Mouse (Mus musculus) left cerebral cortex, adult 11 months (tissue): ENCODE measurements around the gene Fam216b.
A peak's percentile ranks its signal among the peaks of the same experiment; 100 is the strongest.

Source experiments
- DNase-seq: peaks from one replicate; pipeline ENCODE4 v3.0.0; 2022; ENCODE audit warnings: low spot score

Gene Fam216b

DNA sequence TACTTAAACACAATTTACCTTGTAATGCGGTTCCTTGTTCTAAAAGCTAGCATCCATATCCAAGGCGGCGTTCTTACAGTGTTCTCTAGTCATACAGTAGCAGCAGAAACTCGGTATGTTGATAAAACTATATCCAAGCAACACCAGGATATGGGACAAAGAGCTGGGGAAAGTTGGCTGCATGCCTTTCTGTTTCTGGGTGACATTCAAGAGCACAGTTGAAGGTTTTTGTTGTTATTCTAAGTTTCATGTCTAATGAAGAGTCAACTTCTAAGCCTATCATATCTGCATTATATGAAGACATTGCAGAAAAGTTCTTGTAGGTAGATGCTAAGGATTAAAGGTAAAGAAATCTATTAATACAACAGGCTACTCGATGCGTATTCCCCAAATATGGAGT lies at the start of gene Fam216b:
Gene Fam216b (minus strand): TSS at position 101 of the 400 bp plus-strand sequence.
- no peak for DNase-seq

DNA sequence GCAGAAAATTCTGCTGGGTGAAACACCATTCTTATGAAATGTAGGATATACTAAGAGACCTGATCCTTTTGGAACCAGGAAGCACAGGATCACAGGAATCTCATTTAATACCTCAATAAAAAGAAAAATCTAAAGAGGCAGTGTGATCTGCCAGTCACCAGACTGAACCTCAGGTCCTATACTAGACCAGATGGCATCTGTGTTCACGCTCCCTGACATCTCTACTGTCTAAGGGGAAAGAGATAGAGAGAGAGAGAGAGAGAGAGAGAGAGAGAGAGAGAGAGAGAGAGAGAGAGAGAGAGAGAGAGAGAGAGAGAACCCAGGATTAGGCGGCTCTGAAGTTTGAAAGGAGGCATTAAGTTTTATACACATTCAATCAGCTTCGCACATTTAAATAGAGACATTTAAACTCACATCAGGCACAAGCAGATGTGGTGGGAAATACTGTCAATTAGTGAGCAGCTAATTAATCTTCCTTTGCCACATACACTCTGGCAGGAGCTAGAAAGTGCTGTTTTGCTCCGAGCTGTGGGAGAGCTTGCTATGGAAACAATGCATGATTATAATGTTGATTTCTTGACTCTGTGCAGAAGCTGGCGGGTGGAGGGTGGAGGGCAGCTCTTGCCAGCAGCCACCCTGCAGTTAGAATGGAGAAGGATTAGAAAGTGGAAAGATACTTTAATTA lies 43.7 kb upstream of the Fam216b start:
- DNase-seq: peak; percentile 14

DNA sequence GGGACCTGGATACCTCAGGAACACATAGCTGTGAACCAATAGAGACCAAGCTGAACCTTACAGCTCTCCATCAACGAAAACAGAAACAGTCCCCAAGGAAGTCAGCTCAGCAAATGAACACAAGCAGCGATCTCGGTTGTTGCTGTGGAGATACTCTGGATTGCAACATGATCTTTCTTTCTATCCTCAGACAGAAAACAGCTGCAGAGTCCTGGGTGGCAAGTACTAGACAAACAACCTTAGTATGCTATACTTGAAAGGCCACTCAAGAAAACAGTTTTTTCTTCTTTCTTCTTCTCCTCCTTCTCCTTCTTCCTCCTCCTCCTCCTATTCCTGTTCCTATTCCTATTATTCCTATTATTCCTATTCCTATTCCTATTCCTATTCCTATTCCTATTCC lies 37.9 kb upstream of the Fam216b start:
- DNase-seq: no peak

DNA sequence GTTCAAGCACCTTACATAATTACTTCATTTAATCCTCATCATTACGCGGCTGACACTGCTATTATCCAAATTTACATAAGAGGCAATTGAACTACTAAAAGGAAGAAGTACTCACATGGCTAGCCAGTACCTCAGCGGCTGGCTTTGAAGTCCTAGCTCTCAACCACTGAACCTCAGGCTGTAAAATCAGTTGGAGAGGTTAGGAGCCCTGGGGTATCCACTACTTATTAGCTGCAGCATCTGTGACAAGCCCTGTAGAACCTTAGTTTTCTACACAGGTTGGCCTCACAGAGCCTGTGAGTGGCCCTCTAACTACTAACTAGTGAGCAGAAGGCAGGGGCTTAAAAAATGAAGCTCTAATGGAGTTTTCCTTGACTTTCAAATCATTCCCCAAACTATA lies 31.5 kb upstream of the Fam216b start:
- DNase-seq: no peak

DNA sequence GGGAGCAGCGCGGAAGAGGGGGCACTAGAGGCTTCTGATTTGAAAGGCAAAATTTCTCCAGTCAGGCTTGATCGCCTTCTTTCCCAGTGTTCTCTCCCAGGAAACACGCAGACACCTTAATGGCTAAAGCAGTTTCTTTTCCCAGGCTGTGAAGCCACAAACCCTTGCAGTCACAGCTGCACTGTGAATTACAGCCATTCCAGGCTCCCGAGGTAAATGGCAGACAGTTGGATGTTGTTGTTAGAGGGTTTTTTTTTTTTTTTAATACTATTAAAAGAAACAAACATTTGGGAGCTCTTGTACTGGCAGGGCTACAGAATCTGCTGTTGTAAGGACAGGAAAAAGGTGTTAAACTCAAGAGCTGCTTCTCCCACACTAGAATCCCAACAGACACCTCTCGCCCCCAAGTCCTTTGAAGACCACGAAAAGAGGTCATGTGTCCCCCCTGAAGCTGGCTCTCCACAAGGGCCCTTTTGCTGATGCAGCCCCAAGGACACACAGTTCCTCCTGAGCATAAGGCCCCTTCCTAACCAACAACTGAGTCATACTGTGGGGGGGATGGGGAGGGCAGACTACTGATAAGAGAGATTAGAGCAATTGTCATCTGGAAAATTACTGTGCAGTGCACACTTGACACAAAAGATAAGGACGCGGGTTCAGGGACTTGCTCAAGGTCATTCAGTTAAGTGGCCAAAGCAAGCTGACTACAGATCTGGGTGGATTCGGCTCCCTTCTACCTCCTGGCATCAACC lies 30.8 kb upstream of the Fam216b start:
- DNase-seq: no peak

DNA sequence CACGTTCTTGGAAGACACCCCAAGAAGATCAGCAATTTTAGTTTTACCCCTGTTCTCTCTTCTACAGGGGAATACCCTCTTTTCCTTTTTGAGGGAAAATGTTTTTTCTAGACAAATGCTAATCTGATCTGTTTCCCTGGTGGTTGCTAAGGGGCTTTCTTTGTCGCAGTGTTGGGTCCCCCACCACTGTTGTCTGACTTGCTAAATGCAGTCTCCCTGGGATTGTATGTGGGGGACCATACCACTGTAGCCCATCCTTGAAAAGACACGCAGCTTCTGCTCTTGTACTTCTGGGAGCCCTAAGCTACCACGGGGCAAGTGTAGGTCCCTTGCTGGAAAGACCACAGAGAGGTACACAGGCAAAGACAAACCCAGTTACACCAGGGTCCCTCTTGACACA lies 28.9 kb upstream of the Fam216b start:
- no peak for DNase-seq

DNA sequence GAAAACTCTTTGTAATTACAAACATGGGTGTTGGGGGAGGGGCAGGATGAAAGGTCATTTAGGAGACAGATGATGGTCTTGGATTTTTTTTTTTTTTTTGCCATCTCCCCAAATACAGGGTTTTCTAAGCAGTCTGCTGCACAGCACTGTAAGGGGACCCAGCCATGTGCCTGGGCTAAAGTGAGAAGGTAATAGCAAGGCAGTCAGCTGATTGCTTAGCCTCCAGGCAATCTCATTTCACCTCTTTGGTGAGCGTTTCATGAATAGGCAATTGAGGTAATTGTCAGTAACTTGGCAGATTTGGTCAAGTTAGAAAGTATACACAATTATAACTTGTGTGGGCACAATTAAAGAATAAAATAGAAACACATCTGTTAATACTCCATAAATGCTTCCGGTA lies 28.5 kb upstream of the Fam216b start:
- no peak for DNase-seq

DNA sequence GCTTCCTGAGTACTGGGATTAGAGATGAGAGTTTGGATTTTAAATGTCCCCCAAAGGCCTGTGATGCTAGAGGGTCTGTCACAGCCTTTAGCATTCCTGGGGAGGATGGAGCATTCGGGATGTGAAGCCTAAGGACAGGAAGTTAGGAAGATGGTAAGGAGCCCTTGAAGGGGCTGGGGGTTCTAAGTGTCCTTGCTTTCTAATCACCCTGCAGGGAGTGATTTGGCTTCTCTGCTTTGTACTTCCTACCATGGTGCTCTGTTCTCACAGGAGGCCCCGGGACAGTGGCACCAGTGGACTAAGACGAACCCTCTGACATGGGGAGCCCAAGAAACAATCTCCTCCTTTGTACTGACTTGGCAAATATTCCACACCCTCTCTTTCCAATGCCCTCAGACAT lies 23.7 kb upstream of the Fam216b start:
- DNase-seq: no peak

DNA sequence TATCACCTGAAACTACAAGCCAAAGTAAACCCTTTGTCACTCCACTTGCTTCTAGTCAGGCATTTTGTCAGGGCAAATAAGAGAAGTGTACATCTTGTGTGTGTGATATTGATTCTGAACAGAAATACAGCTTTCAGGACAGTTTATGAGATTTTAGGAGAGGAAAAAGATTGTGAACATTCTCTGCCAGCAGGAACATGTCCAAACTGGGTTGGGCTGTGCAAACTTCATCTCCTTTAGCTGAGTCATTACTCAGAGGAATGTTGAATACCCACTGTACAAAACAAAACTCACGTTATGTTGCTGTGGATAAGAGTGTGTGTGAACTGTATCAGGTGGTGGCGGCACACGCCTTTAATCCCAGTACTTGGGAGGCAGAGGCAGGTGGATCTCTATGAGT lies 22.1 kb upstream of the Fam216b start:
- no peak for DNase-seq

DNA sequence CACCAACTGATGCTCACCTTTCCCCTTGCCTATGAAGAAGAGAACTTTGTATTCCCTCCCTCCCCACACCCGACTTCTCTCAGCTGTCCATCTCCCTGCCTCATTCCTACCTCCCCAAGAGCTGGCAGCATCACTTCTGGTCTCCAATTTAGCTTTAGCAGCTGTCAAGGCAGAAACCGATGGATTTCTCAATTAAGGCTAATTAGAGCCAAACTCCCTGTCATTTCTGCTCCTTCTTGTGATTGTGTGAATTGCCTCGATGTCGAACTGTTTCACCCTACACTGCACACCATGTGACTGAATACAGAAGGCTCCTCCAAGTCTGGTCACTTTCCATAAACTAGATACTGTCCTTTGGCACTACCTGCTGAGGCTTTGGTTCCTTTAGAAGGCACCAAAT lies 20.6 kb upstream of the Fam216b start:
- DNase-seq: no peak

DNA sequence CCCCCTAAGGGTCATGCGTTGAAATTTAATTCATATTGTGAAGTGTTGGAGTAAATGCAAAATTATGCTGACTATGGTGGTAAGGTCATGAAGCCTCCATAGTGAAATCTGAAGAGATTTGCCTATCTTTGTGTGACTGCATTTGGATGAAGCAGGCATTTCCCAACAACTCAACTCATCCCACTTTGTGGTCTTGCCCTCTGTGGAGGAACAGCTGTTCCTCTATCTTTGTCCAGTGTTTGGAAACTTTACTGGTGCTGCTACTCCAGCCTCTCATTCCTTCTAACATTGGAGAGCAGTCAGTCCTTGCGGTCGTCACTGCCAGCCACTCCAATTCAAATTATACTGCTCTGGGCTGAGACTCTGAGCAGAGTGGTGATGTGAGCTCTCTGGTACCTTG lies 19.6 kb upstream of the Fam216b start:
- no peak for DNase-seq

DNA sequence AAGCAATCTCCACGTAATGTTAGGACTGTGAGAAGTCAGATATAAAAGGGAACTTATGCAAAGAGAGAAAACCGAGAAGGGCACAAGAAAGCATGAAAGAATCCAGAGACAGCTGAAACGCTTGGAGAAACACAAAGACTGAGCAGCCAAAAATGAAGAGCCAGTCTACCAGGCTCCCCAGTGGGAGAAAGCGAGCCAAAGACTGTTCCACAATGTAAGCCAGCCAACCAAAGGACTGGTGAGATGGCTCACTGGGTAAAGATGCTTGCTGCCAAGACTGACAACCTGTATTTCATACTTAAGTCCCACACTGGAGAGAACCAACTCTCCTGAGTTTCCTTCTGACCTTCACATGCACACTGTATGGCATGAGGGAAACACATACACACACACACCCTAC lies 784 bp upstream of the Fam216b start:
- no peak for DNase-seq

DNA sequence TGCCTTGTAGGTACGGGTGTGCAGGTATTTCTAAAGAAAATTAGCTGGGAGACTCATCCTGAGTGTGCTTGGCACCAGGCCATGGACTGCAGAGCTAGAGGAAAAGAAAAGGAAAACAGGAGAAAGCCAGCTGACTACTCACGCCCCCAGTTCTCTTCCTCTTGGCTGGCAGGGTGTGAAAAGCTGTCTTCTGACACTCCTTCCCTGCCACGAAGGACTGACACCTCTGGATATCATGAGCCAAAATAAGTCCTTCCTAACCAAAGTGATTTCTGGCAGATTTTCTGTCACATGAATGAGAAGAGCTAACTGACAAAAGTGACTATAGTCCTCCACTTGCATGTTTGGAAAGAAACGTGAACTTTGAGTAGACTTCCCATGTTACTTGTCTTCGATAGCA lies 5.3 kb downstream of the Fam216b start:
- no peak for DNase-seq

DNA sequence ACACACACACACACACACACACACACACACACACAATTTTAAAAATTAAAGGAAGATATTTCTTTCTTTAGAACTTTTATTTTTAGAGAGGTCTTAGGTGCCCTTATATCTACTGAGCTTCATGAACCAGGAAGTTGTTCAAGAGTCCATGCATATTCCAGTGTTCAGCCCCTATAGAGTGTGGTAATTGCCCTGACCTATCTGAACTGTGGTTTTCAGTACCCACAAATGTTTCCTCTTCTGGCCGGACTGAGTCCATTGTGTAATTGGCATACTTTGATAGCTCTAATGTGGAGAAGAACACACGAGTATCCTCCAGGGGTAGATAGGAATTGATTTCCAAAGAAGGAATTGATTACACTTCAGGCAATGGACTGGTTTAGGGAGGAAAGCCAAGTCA lies 11.3 kb downstream of the Fam216b start:
- DNase-seq: no peak

DNA sequence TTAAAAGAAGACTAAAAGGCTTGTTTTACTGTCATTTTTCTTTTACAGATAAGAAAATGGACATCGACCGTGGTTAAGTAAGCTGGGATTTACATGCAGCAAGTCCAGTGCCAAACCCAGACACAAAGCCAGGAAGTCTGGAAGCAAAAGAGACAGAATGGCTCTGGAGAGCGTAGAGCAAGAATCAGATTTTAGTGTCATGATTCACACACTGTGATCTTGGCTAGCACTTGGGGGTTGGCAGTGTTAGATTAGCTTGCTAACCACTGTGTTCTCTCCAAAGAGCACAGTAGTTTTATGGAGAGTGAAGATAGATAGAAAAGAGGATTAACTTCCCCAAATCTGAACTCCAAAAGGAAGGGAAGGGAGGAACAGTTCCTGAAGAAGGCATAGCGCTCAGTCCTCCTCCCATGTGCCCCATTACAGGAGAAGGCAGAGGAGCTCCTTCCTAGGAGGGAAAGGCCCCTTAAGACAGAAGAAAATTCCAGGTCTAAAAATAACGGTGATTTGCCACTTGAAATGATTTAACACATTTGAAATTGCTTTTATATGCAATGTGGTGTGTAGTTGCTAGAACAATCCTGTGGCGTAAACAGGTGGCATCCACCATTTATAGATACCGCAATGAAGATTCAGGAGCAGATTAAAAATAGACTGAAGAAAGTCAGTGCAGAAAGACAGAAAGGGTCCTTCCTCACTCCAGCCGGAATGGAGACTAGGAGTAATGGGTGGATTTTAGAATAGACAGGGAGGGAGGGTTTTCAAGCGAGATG lies 22.7 kb downstream of the Fam216b start:
- no peak for DNase-seq

DNA sequence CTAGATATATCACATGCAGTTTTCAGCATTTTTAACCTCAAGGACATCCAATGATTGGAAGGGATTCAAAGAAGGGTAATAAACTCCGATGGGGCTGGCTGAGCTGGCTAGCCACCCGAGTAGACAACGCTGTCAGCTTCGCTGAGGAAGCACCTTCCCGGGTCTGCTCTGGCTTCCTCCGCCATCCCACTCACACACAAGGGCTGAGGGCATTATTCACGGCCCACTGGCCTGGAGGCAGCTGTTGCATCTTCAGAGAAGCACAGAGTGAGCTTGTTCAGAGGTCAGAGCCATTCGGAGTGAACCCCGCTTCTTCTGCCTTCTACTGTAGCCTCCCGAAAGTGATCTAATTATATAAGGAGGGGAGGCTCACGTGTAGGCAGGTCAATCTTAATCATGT lies 26.3 kb downstream of the Fam216b start:
- DNase-seq: no peak

DNA sequence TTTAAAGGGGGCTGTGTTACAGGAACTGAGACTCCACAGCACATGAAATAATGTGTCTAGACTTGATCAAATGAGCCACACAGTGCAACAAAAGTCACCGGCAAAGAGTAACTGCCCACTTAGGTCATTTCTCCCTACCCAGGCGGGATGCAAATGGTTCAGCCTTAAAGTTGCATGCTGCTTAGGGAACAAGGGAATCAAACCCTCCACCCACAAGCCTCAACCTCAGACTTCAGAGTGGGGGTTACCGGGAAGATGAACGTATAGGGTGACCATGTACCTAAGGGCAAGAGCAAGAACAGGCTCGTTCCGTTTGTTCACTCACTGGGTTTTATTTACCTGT lies 28.2 kb downstream of the Fam216b start:
- no peak for DNase-seq

DNA sequence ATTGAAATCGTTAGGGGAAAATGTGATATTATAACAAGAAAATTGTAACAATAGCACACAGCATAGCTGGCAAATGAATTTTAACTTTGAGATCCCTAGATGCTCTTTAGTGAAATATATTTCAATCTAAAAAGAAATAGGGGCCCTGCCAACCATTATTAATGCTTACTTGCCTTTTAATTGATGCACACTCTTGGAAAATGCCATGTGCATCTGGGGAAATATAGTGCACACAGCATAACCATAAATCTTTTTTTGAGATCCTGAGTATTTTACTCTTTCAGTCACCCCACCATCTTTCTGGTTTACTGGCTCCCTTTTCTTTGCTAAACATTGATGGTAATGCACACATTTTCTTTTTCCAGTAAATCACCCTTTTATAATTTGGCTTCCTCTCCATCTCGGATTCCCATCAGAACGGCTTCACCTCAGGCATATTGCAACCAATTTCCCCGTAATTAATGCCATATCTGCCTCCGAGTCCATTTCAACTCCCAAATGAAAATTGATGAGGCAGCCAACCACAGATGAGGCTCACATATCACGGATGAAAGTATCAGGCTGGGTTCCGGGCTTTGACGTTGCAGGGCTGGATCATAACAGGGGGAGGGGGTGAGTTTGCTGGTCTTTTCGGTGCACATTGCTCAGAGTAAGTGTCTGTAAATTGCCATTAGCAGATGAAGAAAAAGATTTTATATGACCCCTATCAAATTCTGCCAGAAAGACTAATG lies 28.8 kb downstream of the Fam216b start:
- DNase-seq: no peak

DNA sequence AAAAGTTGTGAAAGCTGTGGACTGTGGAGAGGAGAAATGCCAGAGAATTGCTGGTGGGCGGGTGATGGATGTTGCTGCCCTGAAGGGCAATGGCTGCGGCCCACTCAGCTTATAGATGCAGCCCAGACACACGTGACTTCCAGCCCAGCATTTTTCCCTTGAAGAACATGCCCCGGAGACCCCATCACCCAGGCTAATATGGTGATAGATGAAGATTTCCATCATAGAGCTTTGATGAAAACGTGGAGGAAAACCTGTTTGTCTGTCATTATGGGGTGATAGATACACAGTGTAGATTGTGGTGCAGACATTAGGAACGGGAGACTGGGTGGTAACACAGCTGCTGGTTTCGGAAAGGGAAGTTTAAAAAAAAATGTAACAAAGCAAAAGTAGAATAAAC lies 31.4 kb downstream of the Fam216b start:
- DNase-seq: no peak

DNA sequence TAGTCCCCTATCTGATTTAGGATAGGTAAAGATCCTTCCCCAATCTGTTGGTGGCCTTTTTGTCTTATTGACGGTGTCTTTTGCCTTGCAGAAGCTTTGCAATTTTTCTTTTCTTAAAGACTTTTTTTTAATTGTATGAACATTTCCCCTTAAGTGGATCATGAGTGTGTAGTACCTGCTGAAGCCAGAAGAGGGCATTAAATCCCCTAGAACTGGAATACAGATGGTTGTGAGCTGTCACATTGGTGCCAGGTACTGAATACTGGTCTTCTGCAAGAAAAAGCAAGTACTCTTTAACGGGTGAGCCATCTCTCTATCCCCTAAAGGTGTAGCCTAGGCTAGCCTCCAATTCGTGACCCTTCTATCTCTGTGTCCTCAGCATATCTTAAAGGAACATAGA lies 32.4 kb downstream of the Fam216b start:
- DNase-seq: no peak

DNA sequence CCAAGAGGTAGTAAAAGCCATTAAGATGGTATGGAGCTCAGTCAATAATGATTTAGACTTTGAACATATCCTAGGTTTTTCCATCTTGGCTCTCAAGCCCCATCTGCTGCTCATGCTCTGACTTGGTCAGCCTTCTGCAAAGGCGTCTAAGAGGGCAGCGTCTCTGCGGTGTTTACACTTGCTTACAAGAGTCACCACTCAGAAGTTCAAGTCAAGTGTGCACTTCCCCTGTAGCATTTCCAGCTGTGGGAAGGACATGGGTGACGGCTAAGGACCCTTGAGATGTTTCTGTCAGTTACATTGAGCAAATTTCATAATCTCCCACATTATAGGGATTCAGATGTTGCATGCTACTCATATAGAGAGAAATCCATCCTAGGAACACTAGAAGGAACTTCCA lies 40.1 kb downstream of the Fam216b start:
- DNase-seq: no peak

DNA sequence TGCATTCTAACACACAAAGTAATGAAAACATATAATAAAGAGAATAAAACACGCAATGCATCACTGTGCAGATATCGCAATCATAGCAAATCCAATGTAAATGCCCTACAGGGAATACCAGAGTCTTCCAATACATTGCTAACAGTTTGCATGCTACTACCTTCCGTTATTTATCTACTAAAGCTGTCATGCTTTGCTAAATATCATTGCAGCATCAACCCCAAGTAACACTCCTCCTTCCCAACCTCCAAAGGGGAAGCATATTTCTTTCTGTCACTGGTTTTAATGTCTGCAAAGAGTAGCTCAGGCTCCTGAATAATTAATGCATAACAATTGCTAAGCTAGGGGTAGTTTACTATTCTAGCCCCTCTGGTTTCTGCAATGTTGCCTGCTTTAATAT lies 40.5 kb downstream of the Fam216b start:
- no peak for DNase-seq

DNA sequence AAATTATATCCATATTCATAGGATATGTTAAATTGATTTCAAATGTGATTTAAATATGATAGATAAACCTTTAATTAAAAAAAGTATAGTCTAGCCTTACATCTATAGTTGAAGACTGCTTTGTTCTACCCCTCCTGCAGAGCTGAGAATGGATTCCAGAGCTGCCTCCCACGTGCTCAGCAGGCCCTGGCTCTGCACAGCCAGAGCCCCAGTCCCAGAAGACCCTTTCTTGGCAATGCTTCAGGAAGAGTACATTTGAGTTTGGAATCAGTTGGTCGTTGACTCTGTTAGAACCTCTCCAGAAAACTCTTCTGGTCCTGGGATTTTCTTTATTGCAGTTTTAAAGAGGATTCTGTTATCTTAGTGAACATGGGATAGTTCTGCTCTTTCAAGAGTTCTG lies 45.7 kb downstream of the Fam216b start:
- no peak for DNase-seq
